Mouse (Mus musculus) megakaryocyte, embryonic 14.5 days (primary cell): ENCODE data around the gene Gm3149. TPM values are rescaled to one million over a fixed set of nuclear protein-coding genes. Genes with fewer than 3 reads are reported as not detected.
"Not testable (repeated sequence)": the region's sequence is repeated elsewhere in the genome, so short reads cannot be mapped to it uniquely, and the experiment has no call there.

Experiments used
- H3K27me3 ChIP-seq: replicated peaks from 2 replicates; pipeline ENCODE3; 2012; ENCODE audit warnings: inconsistent platforms
- H3K36me3 ChIP-seq: replicated peaks from 2 replicates; pipeline ENCODE3; 2012; ENCODE audit warnings: low read length, inconsistent platforms, mixed read lengths
- H3K4me1 ChIP-seq: 2 replicates; pipeline ENCODE4 v1.6.1; 2012; ENCODE audit warnings: inconsistent platforms
- H3K4me3 ChIP-seq: replicated peaks from 2 replicates; pipeline ENCODE3; 2012; ENCODE audit warnings: moderate library complexity, mild to moderate bottlenecking, inconsistent platforms
- H3K9me3 ChIP-seq: 2 replicates; pipeline ENCODE4 v1.6.1; 2012; ENCODE audit warnings: inconsistent platforms
- polyA plus RNA-seq: library from polyadenylated mRNA; stranded (reverse); fragments of >175 nt; gene quantifications from 2 replicates; pipeline ENCODE4 v1.2.3, GENCODE M21; 2012; ENCODE audit warnings: low replicate concordance; ENCODE audit not compliant: insufficient read depth

The Gm3149 gene
- not detected in 2 replicates for polyA plus RNA-seq

DNA sequence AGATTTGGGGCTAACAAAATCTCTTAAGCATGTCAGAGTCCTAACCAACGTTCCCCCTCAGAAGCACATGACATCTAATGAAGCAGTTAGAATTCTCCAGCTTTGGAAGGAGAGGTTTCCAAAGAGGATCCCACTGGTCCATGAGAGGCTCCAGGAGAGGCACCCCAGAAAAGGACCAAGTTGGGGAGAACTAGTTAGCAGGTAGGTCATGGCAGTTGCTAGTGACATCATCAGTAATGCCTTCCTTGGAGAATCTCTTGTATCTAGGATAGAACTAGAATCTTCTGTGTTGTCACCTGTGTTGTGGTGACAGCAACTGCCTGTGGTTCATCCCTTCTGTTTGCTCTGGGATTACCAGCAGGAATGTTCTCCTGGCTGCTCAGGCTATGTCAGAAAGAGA is at the start of gene Gm3149:
Gm3149 (plus strand) TSS at position 301 of the 400 bp plus-strand sequence.
- not testable (repeated sequence) for H3K36me3 ChIP-seq, H3K9me3 ChIP-seq, H3K4me1 ChIP-seq, H3K27me3 ChIP-seq, H3K4me3 ChIP-seq

DNA sequence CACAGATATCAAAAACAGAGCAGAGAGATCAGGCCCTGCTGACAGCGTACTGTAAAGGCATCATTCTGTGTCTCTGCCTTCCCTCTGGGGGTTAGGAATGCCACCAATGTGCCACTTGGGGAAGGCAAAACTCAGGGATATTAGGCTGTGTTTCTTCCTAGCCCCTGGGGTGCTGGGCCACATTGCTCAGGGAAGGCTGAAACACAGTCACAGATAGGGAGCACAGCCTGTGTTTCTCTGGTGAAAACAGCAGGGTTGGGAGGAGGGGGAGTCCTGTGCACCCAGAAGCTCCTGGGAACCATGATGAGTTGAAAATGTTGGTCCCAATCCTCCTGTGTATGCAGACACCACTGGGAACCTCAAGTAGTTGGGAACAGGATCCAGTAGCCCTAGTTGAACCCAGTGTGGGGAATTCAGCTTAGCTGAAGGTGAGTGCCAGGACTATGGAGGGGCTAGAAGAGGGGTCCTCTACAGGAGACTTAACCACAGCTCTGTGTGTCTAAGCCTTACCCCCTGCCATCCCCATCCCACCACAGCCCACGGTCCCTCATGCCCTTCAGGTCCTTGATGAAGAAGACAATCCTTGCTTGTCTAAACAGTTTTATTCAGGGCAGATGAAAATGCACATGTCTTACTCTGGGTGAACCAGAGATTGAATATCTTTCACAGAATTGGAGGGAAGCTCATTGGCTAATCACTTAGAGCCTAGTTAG is 47.7 kb upstream of the Gm3149 start:
- H3K4me3 ChIP-seq, H3K4me1 ChIP-seq, H3K9me3 ChIP-seq, H3K27me3 ChIP-seq, H3K36me3 ChIP-seq: not testable (repeated sequence)

DNA sequence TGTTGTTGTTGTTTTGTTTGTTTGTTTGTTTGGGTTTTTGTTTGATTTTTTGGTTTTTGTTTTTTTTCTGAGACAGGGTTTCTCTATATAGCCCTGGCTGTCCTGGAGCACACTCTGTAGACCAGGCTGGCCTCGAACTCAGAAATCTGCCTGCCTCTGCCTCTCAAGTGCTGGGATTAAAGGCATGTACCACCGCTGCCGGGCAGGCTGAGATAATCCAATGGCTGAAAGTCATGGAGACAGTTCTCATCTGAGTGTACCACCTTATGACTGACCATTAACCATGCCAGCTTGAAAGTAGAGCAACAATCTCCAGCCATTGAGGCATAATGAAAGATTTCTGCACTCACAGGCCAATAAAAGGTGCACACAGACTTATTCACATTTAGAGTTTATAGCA is 37.3 kb upstream of the Gm3149 start:
- not testable (repeated sequence) for H3K9me3 ChIP-seq, H3K27me3 ChIP-seq, H3K36me3 ChIP-seq, H3K4me3 ChIP-seq, H3K4me1 ChIP-seq

- not testable (repeated sequence) for H3K36me3 ChIP-seq, H3K9me3 ChIP-seq, H3K4me1 ChIP-seq, H3K27me3 ChIP-seq, H3K4me3 ChIP-seq
Measured at GRCm38 (mm10) chr14:4334476-4335080, 17.5 kb downstream of the Gm3149 start, which contains the start of gene 2610042L04Rik. TSS of gene 2610042L04Rik (plus strand) at chr14:4334763.

- not testable (repeated sequence) for H3K9me3 ChIP-seq, H3K36me3 ChIP-seq, H3K27me3 ChIP-seq, H3K4me3 ChIP-seq, H3K4me1 ChIP-seq
Measured at GRCm38 (mm10) chr14:4335506-4335905, 18.4 kb downstream of the Gm3149 start.

DNA sequence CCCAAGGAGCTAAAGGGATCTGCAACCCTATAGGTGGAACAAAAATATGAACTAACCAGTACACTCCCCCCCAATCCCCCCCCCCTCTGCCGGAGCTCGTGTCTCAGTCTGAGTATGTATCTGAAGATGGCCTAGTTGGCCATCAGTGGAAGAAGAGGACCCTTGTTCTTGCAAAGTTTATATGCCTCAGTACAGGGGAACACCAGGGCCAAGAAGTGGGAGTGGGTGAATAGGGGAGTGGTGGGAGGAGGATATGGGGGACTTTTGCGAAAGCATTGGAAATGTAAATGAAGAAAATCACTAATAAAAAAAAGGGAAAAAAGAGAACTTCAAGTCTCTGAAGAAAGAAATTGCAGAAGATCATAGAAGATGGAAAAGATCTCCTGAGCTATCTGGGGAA is 51.9 kb downstream of the Gm3149 start:
- not testable (repeated sequence) for H3K9me3 ChIP-seq, H3K36me3 ChIP-seq, H3K4me1 ChIP-seq, H3K27me3 ChIP-seq, H3K4me3 ChIP-seq

- not testable (repeated sequence) for H3K4me1 ChIP-seq, H3K27me3 ChIP-seq, H3K9me3 ChIP-seq, H3K4me3 ChIP-seq, H3K36me3 ChIP-seq
Measured at GRCm38 (mm10) chr14:4369691-4370090, 52.6 kb downstream of the Gm3149 start.

Other genes starting within 250 kb of the Gm3149 start
- gene Gm3115, start 233.2 kb upstream of the Gm3149 start, polyA plus RNA-seq, result not detected in 2 replicates
- not detected in 2 replicates for gene Gm8108, start 206.8 kb upstream of the Gm3149 start, polyA plus RNA-seq
- gene Gm3127, start 152.3 kb upstream of the Gm3149 start, polyA plus RNA-seq, result not detected in 2 replicates
- not detected in 2 replicates for gene Gm2974, start 134.7 kb upstream of the Gm3149 start, polyA plus RNA-seq
- not detected in 2 replicates for gene Gm3138, start 67.7 kb upstream of the Gm3149 start, polyA plus RNA-seq
- gene 2610042L04Rik, start 17.5 kb downstream of the Gm3149 start, polyA plus RNA-seq, result not detected in 2 replicates
- gene Gm3159, start 80.2 kb downstream of the Gm3149 start, polyA plus RNA-seq, result not detected in 2 replicates
- not detected in 2 replicates for gene Gm3164, start 98.2 kb downstream of the Gm3149 start, polyA plus RNA-seq
- gene Gm3173, start 113.7 kb downstream of the Gm3149 start, polyA plus RNA-seq, result not detected in 2 replicates
- not detected in 2 replicates for gene Gm3182, start 164.5 kb downstream of the Gm3149 start, polyA plus RNA-seq
- gene Gm3047, start 238.1 kb downstream of the Gm3149 start, polyA plus RNA-seq, result not detected in 2 replicates